Mouse (Mus musculus) myocyte (in vitro differentiated cells): ENCODE measurements around the gene Ubqlnl. TPM values are rescaled to one million over a fixed set of nuclear protein-coding genes. Genes with fewer than 3 reads are reported as not detected.

Source experiments
- H3K27me3 ChIP-seq: one replicate; pipeline ENCODE4 v1.6.1; 2011; ENCODE audit not compliant: control insufficient read depth, insufficient read depth, insufficient read length
- H3K36me3 ChIP-seq: one replicate; pipeline ENCODE4 v1.6.1; 2011; ENCODE audit not compliant: control insufficient read depth, insufficient read depth
- H3K4me2 ChIP-seq: one replicate; pipeline ENCODE4 v1.6.1; 2011; ENCODE audit warnings: low read depth, control low read depth
- H3K4me3 ChIP-seq: one replicate; pipeline ENCODE4 v1.5.1; 2011; ENCODE audit warnings: mild to moderate bottlenecking, control low read depth, moderate library complexity
- H3K79me2 ChIP-seq: one replicate; pipeline ENCODE4 v1.6.1; 2011; ENCODE audit not compliant: control insufficient read depth, insufficient read depth
- H3ac ChIP-seq: one replicate; pipeline ENCODE4 v1.6.1; 2011; ENCODE audit not compliant: control insufficient read depth, insufficient read length
- CEBPB ChIP-seq: IDR thresholded peaks from 2 replicates; pipeline ENCODE4 v1.6.1; 2011; ENCODE audit warnings: mild to moderate bottlenecking, moderate library complexity; ENCODE audit not compliant: poor library complexity, insufficient read depth, severe bottlenecking
- E2F4 ChIP-seq: IDR thresholded peaks from one replicate; pipeline ENCODE4 v1.6.1; 2011; ENCODE audit warnings: mild to moderate bottlenecking, control low read depth, moderate library complexity; ENCODE audit not compliant: insufficient read depth
- MAX ChIP-seq: IDR thresholded peaks from one replicate; pipeline ENCODE4 v1.6.1; 2011; ENCODE audit warnings: low read depth, mild to moderate bottlenecking, control low read depth
- MYOD1 ChIP-seq, 3 experiments: IDR thresholded peaks; one replicate each; pipeline ENCODE4 v1.6.1; 2011; ENCODE audit warnings: control low read depth in 2 of 3, low read depth in 2 of 3, mild to moderate bottlenecking in 2 of 3, moderate library complexity in 1 of 3; ENCODE audit not compliant: insufficient read length in 2 of 3, control insufficient read depth in 1 of 3
- MYOG ChIP-seq, 3 experiments: IDR thresholded peaks; one replicate each; pipeline ENCODE4 v1.6.1; 2011; ENCODE audit warnings: control low read depth in 2 of 3, low read depth in 2 of 3, mild to moderate bottlenecking in 2 of 3; ENCODE audit not compliant: insufficient read length in 2 of 3, control insufficient read depth in 1 of 3, insufficient read depth in 1 of 3
- POLR2A ChIP-seq: IDR thresholded peaks from one replicate; pipeline ENCODE4 v1.6.1; 2011; ENCODE audit warnings: low read depth, mild to moderate bottlenecking, control low read depth, moderate library complexity; ENCODE audit not compliant: insufficient read length
- POLR2AphosphoS2 ChIP-seq: IDR thresholded peaks from one replicate; pipeline ENCODE4 v1.6.1; 2011; ENCODE audit warnings: low read depth, control low read depth; ENCODE audit not compliant: insufficient read length
- REST ChIP-seq: IDR thresholded peaks from one replicate; pipeline ENCODE4 v1.6.1; 2011; ENCODE audit warnings: mild to moderate bottlenecking, control low read depth, moderate library complexity; ENCODE audit not compliant: insufficient read depth, insufficient read length
- SRF ChIP-seq: IDR thresholded peaks from one replicate; pipeline ENCODE4 v1.6.1; 2011; ENCODE audit warnings: low read depth; ENCODE audit not compliant: control insufficient read depth, insufficient read length
- TCF12 ChIP-seq: IDR thresholded peaks from one replicate; pipeline ENCODE4 v1.6.1; 2011; ENCODE audit warnings: mild to moderate bottlenecking, control low read depth; ENCODE audit not compliant: poor library complexity, insufficient read depth, severe bottlenecking
- TCF3 ChIP-seq: IDR thresholded peaks from one replicate; pipeline ENCODE4 v1.6.1; 2011; ENCODE audit warnings: low read depth, control low read depth; ENCODE audit not compliant: insufficient read length
- USF1 ChIP-seq: IDR thresholded peaks from one replicate; pipeline ENCODE4 v1.6.1; 2011; ENCODE audit warnings: low read depth, mild to moderate bottlenecking, control low read depth, moderate library complexity
- polyA plus RNA-seq: library from polyadenylated mRNA; unstranded; fragments of >200 nt; fragmentation: generic; extraction: Trizol; gene quantifications from one replicate; pipeline ENCODE4 v1.2.1, GENCODE M21; 2012; ENCODE audit warnings: missing spikeins

The Ubqlnl gene
- polyA plus RNA-seq = not detected

DNA sequence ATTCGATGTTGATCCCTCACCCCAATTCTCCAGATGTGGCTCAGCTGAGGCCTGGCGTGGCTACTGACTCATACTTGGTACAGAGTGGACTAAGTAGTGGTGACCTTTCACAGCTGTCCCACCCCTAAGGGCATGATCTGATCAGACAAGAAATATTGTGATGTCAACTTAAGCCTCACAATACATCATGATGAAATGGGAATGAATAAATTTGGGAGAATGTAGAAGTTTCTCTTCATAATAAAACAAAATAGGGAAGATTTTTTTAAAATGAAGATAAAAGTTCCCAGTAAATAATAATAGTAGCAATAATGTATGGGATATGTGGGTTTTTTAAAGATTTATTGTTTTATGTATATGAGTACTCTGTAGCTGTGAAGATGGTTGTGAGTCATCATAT is at the start of gene Ubqlnl:
TSS of gene Ubqlnl (minus strand) at position 101 of the 400 bp plus-strand sequence.
- H3ac ChIP-seq = no peak within 1 kb of the TSS
- H3K4me3 ChIP-seq = no peak within 1 kb of the TSS
- no peaks in the 10 kb centered on the region for H3K27me3 ChIP-seq
- no peaks in the 10 kb centered on the region for H3K79me2 ChIP-seq
- no peak within 1 kb of the TSS for H3K4me2 ChIP-seq
- TF ChIP-seq MYOG (IDR thresholded peaks at IDR 0.05; ENCODE audit: control insufficient read depth in 1 of 3, insufficient read depth in 1 of 3, insufficient read length in 2 of 3, low read depth in 2 of 3) = no peak
- TF ChIP-seq REST = no peak
- no peak for TF ChIP-seq MAX
- TF ChIP-seq POLR2AphosphoS2 = no peak
- no peak for TF ChIP-seq USF1
- no peak for TF ChIP-seq TCF12
- TF ChIP-seq POLR2A = no peak
- TF ChIP-seq TCF3 = no peak
- TF ChIP-seq SRF = no peak
- H3K36me3 ChIP-seq = no peaks in the 10 kb centered on the region

DNA sequence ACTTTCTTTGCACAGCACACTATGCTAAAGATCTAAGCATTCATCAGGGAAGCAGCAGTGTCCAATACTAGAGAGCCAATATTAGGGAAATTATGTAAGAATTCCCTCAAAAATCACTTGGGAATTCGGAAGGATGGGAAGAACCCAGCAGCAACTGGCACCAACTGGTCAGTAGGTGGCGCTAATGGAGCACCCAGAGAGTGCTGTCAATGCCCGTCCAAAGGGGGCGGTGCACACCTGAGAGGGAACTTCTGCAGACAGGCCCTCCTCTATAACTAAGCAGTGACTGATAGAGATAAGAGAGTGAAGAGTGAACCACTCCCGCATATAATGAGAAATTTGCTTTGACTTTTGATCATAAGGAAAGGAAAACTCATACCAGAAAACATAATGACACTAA is 49.5 kb upstream of the Ubqlnl start:
- no peak overlapping the region for H3ac ChIP-seq
- TF ChIP-seq MAX (no peak), CEBPB (no peak), POLR2AphosphoS2 (no peak), TCF12 (no peak), USF1 (no peak), MYOG (IDR thresholded peaks at IDR 0.05; ENCODE audit: control insufficient read depth in 1 of 3, insufficient read depth in 1 of 3, insufficient read length in 2 of 3, low read depth in 2 of 3) (no peak), SRF (no peak), TCF3 (no peak), E2F4 (no peak), REST (no peak), POLR2A (no peak), MYOD1 (IDR thresholded peaks at IDR 0.05; ENCODE audit: control insufficient read depth in 1 of 3, insufficient read length in 2 of 3, low read depth in 2 of 3) (no peak)
- H3K4me3 ChIP-seq = no peak overlapping the region
- no peaks in the 10 kb centered on the region for H3K36me3 ChIP-seq
- no peak overlapping the region for H3K4me2 ChIP-seq
- H3K27me3 ChIP-seq = no peaks in the 10 kb centered on the region
- no peaks in the 10 kb centered on the region for H3K79me2 ChIP-seq

DNA sequence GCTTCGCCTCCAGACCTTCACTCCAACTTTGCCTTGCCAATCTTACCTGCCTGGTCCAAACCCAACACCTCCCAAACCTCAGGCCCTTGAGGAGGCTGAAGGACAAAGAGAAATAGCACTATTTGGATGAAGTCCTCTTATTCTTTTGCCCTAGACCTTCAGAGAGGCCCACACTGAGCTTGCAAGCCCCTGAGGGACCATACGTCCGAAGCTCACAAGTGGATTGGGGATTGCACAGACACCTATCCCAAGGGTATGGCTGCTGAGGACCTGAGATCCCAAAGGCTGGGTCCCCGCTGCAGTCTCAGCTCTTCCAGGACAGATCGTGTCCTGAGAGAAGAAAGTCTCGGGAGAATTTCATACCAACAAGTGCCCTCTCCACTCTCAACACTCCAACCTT is 45.5 kb upstream of the Ubqlnl start, which contains the start of gene Olfr649:
TSS of gene Olfr649 (minus strand) at position 101 of the 400 bp plus-strand sequence.
- Histone ChIP-seq H3K27me3 (no peaks in the 10 kb centered on the region), H3K79me2 (no peaks in the 10 kb centered on the region), H3K36me3 (no peaks in the 10 kb centered on the region), H3K4me3 (no peak within 1 kb of the TSS), H3ac (no peak within 1 kb of the TSS), H3K4me2 (no peak within 1 kb of the TSS)
- TF ChIP-seq MYOD1 (IDR thresholded peaks at IDR 0.05; ENCODE audit: control insufficient read depth in 1 of 3, insufficient read length in 2 of 3, low read depth in 2 of 3) (no peak), POLR2AphosphoS2 (no peak), CEBPB (no peak), TCF12 (no peak), E2F4 (no peak), POLR2A (no peak), MYOG (IDR thresholded peaks at IDR 0.05; ENCODE audit: control insufficient read depth in 1 of 3, insufficient read depth in 1 of 3, insufficient read length in 2 of 3, low read depth in 2 of 3) (no peak), MAX (no peak), REST (no peak), TCF3 (no peak), SRF (no peak), USF1 (no peak)

DNA sequence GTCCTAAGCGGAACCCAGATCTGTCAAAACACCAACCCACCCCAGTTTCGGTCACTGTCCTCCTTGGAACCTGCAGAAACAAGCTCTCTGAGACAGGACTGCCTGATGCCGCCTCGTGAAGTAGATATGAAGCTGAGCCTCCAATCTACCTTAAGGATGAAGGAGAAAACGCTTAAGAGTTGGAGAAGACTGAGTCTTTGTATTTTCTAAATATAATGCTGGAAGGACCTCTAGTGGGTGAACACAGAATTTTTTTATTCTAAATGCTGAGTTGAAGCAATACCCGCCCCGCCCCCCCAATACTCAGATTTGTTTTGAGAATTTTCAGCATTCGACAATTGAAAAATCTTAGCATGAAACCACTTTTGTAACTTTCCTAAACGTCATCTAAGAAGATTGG is 40.9 kb upstream of the Ubqlnl start:
- H3K36me3 ChIP-seq = no peaks in the 10 kb centered on the region
- no peak overlapping the region for H3ac ChIP-seq
- no peak for TF ChIP-seq CEBPB
- no peak for TF ChIP-seq TCF3
- no peak for TF ChIP-seq REST
- TF ChIP-seq MYOD1 (IDR thresholded peaks at IDR 0.05; ENCODE audit: control insufficient read depth in 1 of 3, insufficient read length in 2 of 3, low read depth in 2 of 3) = no peak
- TF ChIP-seq E2F4 = no peak
- no peaks in the 10 kb centered on the region for H3K79me2 ChIP-seq
- no peaks in the 10 kb centered on the region for H3K27me3 ChIP-seq
- H3K4me3 ChIP-seq = no peak overlapping the region
- H3K4me2 ChIP-seq = no peak overlapping the region

DNA sequence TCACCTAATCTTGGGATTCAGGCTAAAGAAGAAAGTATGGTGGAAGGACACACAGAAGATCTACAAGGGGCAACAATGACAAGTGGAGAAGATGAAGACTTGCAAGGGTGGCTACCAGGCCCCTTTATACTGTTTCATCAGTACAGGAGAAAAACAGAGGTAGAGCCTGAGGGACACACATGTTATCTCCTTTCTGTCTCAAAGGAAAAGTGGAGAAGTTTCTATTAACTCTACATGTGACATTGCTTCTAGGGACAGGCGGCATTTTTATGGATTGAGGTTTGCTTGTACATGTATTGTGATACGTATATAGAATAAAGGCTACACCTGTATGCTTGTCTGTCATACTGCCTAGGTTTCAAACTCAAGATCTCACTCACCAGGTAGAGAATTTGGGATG is 32.9 kb upstream of the Ubqlnl start, which contains the start of gene Olfr648:
TSS of gene Olfr648 (minus strand) at position 101 of the 400 bp plus-strand sequence.
- H3K79me2 ChIP-seq = no peaks in the 10 kb centered on the region
- H3K4me3 ChIP-seq = no peak within 1 kb of the TSS
- H3ac ChIP-seq = no peak within 1 kb of the TSS
- no peaks in the 10 kb centered on the region for H3K36me3 ChIP-seq
- H3K4me2 ChIP-seq = no peak within 1 kb of the TSS
- no peaks in the 10 kb centered on the region for H3K27me3 ChIP-seq
- no peak for TF ChIP-seq POLR2A
- TF ChIP-seq USF1 = no peak
- TF ChIP-seq SRF = no peak
- no peak for TF ChIP-seq POLR2AphosphoS2
- no peak for TF ChIP-seq TCF3
- TF ChIP-seq MYOD1 (IDR thresholded peaks at IDR 0.05; ENCODE audit: control insufficient read depth in 1 of 3, insufficient read length in 2 of 3, low read depth in 2 of 3) = no peak
- no peak for TF ChIP-seq TCF12
- no peak for TF ChIP-seq MAX
- TF ChIP-seq E2F4 = no peak
- TF ChIP-seq CEBPB = no peak
